Mouse (Mus musculus): ENCODE measurements around the gene Gm42957. TPM values are rescaled to one million over a fixed set of nuclear protein-coding genes. Genes with fewer than 3 reads are reported as not detected.
A peak's percentile ranks its signal among the peaks of the same experiment; 100 is the strongest.
"Not testable (repeated sequence)": the region's sequence is repeated elsewhere in the genome, so short reads cannot be mapped to it uniquely, and the experiment has no call there.

Gene Gm42957
- polyA plus RNA-seq, 1 experiment = 0.13 TPM

DNA sequence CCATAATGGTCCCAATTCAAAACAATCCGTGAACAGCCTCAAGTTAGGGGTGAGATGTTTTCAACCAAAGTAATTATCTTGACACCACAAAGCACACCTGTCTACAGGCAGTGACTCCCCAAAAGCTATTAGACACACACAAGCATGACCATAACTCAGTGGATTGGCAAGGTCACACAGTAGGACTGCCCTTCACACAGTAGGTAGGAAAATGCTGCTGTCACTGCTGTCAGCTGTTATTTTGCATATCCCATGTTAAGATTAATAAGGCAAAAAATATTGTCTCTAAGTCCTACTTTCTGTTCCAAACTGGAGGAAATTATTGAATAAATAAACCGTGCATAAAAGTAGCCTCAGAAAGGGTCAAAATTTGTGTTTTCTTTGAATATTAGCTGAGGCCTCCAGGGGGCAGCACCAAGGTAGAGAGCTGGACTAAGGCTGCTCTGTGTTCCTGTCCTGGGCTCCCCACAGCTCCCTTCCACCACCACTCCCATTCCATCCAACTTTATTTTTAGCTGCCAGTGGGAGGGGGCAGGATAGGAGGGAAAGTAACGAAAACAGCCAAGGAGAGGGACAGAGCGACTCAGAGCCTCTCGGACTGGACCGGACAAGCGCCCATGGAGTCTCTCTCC is 9.9 kb downstream of the Gm42957 start, which contains the start of gene Itga10:
Itga10 (plus strand) TSS at position 567 of the 632 bp plus-strand sequence.
- no peaks in the 10 kb centered on the region for H3K4me1 ChIP-seq (ENCODE audit: control insufficient read depth, insufficient read depth, low read length)
- no peak within 1 kb of the TSS for H3K4me3 ChIP-seq (ENCODE audit: insufficient read depth, low read length)
- H3K27ac ChIP-seq (ENCODE audit: insufficient read depth, low read length) = no peak within 1 kb of the TSS
- peak; percentile 42 for TF ChIP-seq CTCF (IDR thresholded peaks at IDR 0.05; ENCODE audit: extremely low read depth, insufficient read depth, low read length)
- TF ChIP-seq POLR2A (IDR thresholded peaks at IDR 0.05; ENCODE audit: extremely low read depth, insufficient read depth, low read length) = no peak

DNA sequence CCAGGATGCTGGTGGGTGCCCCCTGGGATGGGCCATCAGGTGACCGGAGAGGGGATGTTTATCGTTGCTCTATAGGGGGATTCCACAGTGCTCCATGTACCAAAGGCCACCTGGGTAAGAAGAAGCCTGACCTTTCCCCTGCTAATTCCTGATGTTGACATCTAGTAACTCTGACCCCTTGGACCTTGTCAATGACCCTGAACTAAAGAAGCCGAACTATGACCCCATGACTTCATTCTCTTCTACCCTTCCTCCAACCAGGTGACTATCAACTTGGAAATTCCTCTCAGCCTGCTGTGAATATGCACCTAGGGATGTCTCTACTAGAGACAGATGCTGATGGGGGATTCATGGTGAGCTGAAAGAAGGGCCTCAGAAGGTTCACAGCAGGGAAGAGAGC is 12.1 kb downstream of the Gm42957 start:
- Histone ChIP-seq H3K4me1 (ENCODE audit: control insufficient read depth, insufficient read depth, low read length) (no peaks in the 10 kb centered on the region), H3K27ac (ENCODE audit: insufficient read depth, low read length) (no peak overlapping the region)
- TF ChIP-seq POLR2A (IDR thresholded peaks at IDR 0.05; ENCODE audit: extremely low read depth, insufficient read depth, low read length) (no peak), CTCF (IDR thresholded peaks at IDR 0.05; ENCODE audit: extremely low read depth, insufficient read depth, low read length) (no peak)

GRCm38 (mm10) chr3:96660901-96661300 is 25.6 kb downstream of the Gm42957 start:
- peaks cover 4% of the 10 kb centered on the region for H3K4me1 ChIP-seq (ENCODE audit: control insufficient read depth, insufficient read depth, low read length)
- no peak overlapping the region for H3K4me3 ChIP-seq (ENCODE audit: insufficient read depth, low read length)
- TF ChIP-seq CTCF (IDR thresholded peaks at IDR 0.05; ENCODE audit: extremely low read depth, insufficient read depth, low read length) (no peak), POLR2A (IDR thresholded peaks at IDR 0.05; ENCODE audit: extremely low read depth, insufficient read depth, low read length) (no peak)
- no peak overlapping the region for H3K27ac ChIP-seq (ENCODE audit: insufficient read depth, low read length)

More for the DNA sequence above, 12.1 kb downstream of the Gm42957 start:
- H3K4me3 ChIP-seq (ENCODE audit: insufficient read depth, low read length) = no peak overlapping the region

DNA sequence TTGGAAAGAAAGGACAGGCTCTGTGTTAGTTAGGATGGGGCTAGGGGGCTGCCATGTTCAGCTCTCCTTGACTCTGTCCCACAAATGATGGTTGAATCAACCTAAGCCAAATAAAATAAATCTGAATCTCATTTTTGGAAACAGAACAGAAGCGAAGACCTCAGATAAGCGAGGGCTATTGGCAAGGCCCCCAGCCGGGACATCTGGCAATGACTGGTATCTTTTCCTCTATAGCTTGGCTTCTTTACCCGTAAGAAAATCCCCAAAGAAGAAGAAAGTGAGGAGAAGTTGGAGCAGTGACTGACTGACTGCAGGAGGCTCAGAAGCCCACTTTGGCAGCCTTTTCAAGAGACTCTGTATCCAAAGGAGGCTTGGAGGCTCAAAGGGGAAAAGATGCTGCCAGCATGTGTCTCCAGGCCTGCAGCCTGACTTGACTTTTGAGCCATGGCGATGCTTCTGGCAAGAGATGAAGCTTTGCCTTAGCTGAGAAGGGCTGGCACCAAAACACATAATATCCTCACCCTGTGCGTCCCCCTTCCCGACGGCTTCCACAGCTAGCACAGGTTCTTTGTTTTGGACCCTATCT is 27.6 kb downstream of the Gm42957 start:
- Histone ChIP-seq H3K4me1 (ENCODE audit: control insufficient read depth, insufficient read depth, low read length) (peaks cover 4% of the 10 kb centered on the region), H3K4me3 (ENCODE audit: insufficient read depth, low read length) (no peak overlapping the region; the same call in 1 of the 2 replicates), H3K27ac (ENCODE audit: insufficient read depth, low read length) (peak overlapping the region; percentile 69)
- TF ChIP-seq POLR2A (IDR thresholded peaks at IDR 0.05; ENCODE audit: extremely low read depth, insufficient read depth, low read length) = no peak
- TF ChIP-seq CTCF (IDR thresholded peaks at IDR 0.05; ENCODE audit: extremely low read depth, insufficient read depth, low read length) = no peak

GRCm38 (mm10) chr3:96663432-96664239 is 28.4 kb downstream of the Gm42957 start:
- TF ChIP-seq CTCF (IDR thresholded peaks at IDR 0.05; ENCODE audit: extremely low read depth, insufficient read depth, low read length) (peak; percentile 63), POLR2A (IDR thresholded peaks at IDR 0.05; ENCODE audit: extremely low read depth, insufficient read depth, low read length) (0 out of 2 replicates have a peak, but pooled peaks have one; percentile 21)
- H3K4me3 ChIP-seq (ENCODE audit: insufficient read depth, low read length) = peak overlapping the region; percentile 21
- peaks cover 4% of the 10 kb centered on the region for H3K4me1 ChIP-seq (ENCODE audit: control insufficient read depth, insufficient read depth, low read length)
- no peak overlapping the region for H3K27ac ChIP-seq (ENCODE audit: insufficient read depth, low read length)

DNA sequence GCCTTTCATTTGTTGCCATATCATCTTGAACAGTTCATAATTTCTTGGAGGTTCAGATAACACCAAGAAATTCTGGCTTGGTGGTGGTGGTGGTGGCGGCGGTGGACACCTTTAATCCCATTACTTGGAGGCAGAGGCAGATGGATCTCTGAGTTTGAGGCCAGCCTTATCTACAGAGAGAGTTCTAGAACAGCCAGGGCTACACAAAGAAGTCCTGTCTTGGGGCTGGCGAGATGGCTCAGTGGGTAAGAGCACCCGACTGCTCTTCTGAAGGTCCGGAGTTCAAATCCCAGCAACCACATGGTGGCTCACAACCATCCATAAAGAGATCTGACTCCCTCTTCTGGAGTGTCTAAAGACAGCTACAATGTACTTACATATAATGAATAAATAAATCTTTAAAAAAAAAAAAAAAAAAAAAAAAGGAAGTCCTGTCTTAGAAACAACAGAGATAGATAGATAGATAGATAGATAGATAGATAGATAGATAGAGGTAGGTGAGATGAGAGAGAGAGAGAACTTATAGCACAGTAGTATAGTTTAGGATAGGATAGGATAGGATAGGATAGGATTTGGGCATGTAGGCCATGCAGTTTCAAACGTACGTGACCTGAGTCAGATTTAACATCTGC is 30.6 kb downstream of the Gm42957 start:
- not testable (repeated sequence) for H3K4me1 ChIP-seq (ENCODE audit: control insufficient read depth, insufficient read depth, low read length); H3K4me3 ChIP-seq (ENCODE audit: insufficient read depth, low read length); H3K27ac ChIP-seq (ENCODE audit: insufficient read depth, low read length)

DNA sequence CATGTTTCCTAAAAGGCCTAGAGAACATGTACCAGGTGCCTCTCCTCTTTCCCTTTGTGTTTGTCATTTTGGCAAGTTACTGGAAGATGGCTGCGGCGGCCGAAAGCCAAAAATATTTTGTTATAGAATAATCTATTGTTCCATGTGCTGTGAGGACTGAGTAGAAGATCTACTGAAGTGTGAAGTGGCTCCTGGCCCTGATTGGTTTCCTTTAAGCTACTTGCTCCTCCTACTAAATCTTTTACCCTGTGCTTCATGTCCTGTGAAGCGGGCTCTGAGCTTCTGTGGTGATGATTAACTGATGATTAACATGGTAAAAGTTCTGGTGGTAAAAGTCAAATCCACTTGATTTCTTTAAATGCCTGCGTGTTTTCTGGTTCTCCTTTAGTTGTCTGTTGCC is 31.6 kb downstream of the Gm42957 start:
- TF ChIP-seq CTCF (IDR thresholded peaks at IDR 0.05; ENCODE audit: extremely low read depth, insufficient read depth, low read length) = no peak
- H3K4me1 ChIP-seq (ENCODE audit: control insufficient read depth, insufficient read depth, low read length) = peaks cover 7% of the 10 kb centered on the region
- H3K4me3 ChIP-seq (ENCODE audit: insufficient read depth, low read length) = no peak overlapping the region
- no peak overlapping the region for H3K27ac ChIP-seq (ENCODE audit: insufficient read depth, low read length)

DNA sequence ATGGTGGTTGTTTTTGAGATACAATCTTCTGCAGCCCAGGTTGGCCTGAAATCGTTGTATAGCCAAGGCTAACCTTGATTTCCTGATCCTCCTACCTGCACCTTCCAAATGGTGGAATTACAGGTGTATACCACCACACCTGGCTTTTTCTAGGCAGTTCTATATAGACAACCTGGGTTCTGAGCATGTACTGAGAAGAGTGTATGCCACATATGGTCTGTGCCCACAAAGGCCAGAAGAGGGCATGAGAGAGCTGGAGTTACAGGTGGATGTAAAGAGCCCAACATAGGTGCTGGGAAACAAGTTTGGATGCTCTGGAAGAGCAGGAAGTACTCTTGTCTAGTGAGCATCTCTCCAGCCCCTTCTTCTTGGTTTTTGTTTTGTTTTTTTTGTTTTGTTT is 32.0 kb downstream of the Gm42957 start:
- H3K4me3 ChIP-seq (ENCODE audit: insufficient read depth, low read length) = no peak overlapping the region
- H3K4me1 ChIP-seq (ENCODE audit: control insufficient read depth, insufficient read depth, low read length) = peaks cover 7% of the 10 kb centered on the region
- TF ChIP-seq POLR2A (IDR thresholded peaks at IDR 0.05; ENCODE audit: extremely low read depth, insufficient read depth, low read length) (no peak), CTCF (IDR thresholded peaks at IDR 0.05; ENCODE audit: extremely low read depth, insufficient read depth, low read length) (peak; percentile 29; the same call in 1 of the 2 replicates)
- no peak overlapping the region for H3K27ac ChIP-seq (ENCODE audit: insufficient read depth, low read length)

GRCm38 (mm10) chr3:96668424-96669067 is 33.3 kb downstream of the Gm42957 start:
- H3K27ac ChIP-seq (ENCODE audit: insufficient read depth, low read length) = no peak overlapping the region
- no peak overlapping the region for H3K4me3 ChIP-seq (ENCODE audit: insufficient read depth, low read length)
- TF ChIP-seq POLR2A (IDR thresholded peaks at IDR 0.05; ENCODE audit: extremely low read depth, insufficient read depth, low read length) = no peak
- no peak for TF ChIP-seq CTCF (IDR thresholded peaks at IDR 0.05; ENCODE audit: extremely low read depth, insufficient read depth, low read length)
- H3K4me1 ChIP-seq (ENCODE audit: control insufficient read depth, insufficient read depth, low read length) = peaks cover 5% of the 10 kb centered on the region; the same call in 1 of the 2 replicates
